Mouse (Mus musculus) T-cell, adult 2 months (primary cell): ENCODE results near the gene Srrm1.

ENCODE experiments used
- DNase-seq: peaks from one replicate; pipeline ENCODE4 v3.0.0; 2022; ENCODE audit warnings: low spot score

The Srrm1 gene

DNA sequence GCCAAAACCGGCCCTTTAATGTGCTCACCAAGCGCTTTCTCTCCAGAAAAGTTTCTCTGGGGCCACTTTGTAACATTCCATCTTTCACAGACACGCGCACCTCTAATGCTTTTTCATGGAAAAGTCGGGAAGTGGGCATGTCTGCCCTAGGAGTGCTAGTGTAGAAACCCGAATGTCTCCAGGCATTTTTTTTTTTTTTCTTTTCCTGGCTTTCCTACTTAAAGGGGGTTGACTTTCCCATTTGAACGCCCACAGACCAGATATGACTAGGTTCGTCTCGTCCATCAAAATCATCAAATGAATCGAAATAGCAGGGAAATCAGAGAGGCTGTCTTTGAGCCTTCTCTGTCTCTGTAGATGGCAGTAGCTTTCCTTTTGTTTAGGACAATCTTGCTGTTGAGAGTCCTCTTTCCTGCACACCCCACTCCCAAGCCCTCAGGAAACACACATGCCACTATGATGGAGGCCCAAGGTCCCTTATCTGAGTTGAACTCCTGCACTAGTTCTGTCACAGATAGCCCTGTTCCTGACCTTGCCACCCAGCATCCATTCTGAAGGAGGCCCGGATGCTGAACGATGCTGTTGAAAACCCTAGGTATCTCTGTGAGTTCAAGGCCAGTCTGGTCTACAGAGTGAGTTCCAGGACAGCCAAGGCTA is 801 bp upstream of the Srrm1 start:
- peak; percentile 26 for DNase-seq

DNA sequence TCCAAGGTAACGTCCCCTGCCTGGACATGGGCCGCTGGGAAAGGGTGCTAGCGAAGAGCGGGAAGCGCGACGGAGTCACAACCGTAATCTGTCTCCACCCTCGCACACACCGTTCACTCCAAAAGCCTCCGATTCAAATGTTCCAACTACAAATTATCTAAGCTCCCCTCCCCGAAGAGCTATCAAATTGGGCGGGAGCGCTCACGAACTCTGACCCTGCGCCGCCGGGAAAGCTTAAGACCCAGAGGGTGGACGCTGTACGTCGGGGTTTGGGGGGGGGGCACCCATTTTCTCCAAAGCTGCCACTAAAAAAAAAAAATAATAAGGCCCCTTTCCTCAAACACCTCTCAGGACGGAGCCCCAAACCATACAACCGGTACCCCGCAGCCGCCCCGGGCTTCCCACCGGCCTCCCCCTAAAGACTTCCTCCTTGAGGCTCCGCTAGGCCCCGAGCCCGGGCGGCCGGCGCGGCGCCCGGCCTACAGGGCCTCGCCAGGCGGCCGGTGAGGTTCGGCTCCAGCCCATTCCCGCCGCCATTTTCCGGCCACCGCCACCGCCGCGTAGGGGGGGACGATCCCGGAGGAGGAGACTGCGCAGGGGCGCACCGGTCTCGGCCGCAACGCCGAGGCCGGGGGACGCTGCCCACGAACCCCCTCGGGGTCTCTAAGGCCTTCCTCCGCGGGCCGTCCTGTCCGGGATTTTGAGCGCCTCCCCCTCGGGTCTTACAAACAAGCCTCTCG is 625 bp downstream of the Srrm1 start:
- no peak for DNase-seq

GRCm38 (mm10) chr4:135337376-135337942 is 15.7 kb downstream of the Srrm1 start:
- DNase-seq, result no peak

DNA sequence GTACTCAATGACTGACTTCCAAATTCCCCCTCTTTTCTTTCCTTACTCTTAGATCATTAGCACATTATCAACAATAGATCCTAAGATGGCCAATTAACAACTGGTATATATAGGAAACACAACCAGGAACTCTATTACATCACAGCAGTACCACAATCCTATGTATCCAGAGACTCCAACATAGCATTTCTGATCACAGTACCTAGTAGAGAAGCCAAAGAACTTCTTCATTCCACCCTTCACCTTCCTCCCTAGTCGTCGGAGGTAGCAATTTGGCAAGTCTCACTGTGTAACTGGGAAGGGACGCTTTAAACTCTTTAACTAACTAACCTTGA is 17.1 kb downstream of the Srrm1 start:
- DNase-seq, result no peak

- no peak for DNase-seq
These were observed 17.6 kb downstream of the Srrm1 start for GRCm38 (mm10) chr4:135335327-135336022.

DNA sequence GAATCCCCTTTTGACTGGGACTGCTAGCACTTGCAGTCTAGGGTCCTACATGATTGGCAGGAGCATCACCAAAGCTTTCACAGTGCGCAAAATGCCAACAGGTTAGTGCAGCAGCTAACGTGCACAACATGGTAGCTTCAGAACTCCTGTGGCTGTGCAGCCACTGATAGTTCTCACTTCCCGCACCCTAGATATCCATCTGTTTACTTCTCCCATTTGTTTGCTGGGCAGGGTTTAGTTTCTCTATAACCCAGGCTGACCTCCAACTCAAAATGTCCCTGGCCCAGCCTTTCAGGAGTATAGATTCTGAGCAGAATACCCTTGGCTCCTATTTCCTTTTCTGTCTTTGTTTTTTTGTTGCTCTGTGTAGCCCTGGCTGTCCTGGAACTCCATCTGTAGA is 26.7 kb downstream of the Srrm1 start:
- no peak for DNase-seq

DNA sequence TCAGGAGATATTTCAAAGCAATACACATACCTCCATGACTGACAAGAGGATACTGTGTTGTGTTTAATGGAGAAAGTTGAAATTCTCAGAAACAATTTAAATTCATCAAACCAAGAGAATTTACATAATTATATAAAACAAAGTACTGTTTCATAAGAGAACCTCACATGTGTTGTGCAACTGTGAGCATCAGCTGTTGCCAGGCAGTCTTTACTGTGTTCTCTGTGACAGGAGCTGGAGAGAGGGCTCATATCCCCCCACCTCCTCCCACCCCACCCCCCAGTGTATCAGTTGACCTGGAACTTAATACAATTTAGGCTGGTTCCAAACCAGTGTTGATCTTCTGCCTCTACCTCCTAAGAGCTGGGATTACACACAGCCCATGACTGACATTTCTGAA is 27.1 kb downstream of the Srrm1 start:
- no peak for DNase-seq

DNA sequence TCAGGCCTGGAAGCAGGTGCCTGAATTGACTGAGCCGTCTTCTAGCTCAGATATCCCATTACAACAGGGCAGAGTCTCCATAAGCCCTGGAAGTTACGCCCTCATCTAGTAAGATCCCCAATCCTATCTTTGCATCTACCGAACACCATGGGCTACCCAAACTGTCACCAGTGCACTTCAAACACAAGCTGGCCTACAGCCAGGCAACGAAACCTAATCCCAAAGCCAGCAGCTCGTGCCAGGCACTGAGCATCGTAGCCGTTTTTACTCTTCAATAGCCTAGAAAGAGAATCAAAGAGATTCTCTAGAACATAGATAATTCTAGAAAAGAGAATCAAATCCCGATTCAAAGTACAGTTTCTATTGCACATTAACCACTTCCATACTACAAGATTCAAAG is 30.1 kb downstream of the Srrm1 start:
- no peak for DNase-seq

GRCm38 (mm10) chr4:135317966-135318365 is 35.2 kb downstream of the Srrm1 start:
- peak; percentile 60 for DNase-seq

DNA sequence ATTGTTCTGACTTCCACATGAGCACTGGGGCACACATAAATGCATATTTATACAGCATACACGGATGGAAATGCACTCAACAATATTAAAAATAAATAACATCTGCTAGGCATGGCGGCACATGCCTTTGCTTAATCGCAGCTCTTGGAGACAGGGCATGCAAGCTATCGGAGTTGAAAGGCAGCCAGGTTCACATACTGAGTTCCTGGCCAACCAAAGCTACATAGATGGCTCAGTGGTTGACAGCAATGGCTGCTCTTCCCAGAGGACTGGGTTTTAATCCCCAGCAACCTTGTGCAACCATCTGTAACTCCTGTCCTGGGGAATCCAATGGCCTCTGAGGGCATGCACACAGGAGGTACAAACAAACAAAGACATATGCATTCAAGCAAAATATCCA is 35.6 kb downstream of the Srrm1 start:
- DNase-seq, result no peak

DNA sequence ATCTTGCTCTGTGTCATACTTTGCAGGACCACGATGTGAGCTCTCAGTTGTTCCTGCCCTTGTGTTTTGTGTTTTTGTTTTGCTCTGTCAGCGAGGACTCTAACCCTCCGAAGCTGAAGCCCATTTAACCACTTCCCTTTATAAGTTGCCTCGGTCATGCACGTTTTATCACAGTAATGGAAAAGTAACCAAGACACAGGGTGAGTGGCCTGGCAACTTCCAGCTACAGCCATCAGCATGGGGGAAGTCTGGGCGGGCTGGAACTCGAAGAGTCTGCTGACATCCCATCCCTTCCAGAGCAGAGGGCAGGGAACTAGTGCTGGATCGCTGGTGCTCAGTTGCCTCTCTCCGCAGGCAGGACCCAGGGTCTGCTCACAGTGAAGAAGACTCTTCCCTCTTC is 37.8 kb downstream of the Srrm1 start:
- DNase-seq, result no peak

GRCm38 (mm10) chr4:135314419-135314832 is 38.7 kb downstream of the Srrm1 start:
- DNase-seq, result no peak

DNA sequence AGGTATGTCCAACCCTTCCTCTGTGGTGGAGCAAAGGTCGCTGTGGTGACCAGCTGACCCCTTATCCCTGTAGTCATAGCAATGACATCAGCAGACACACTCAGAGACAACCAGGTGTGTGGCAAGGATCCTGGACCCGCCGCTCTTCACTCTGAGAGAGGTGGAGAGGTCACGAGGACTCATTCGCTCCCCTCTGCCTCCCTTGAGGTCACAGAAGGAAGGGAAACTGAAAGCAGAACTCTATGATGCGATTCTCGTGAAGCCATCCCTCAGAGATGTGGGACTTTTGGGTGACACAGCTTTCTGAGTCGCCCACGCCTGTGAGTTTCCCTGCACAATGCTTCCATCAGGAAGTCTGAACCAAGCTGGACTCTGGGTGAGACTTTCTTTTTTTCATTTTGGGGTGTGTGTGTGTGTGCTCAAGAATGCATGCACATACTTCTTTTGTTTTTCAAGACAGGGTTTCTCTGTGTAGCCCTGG is 39.3 kb downstream of the Srrm1 start:
- DNase-seq, result peak; percentile 66

- DNase-seq, result no peak
These were observed 39.9 kb downstream of the Srrm1 start for GRCm38 (mm10) chr4:135313111-135313691.

- DNase-seq, result no peak
These were observed 40.4 kb downstream of the Srrm1 start for GRCm38 (mm10) chr4:135312706-135313105.

DNA sequence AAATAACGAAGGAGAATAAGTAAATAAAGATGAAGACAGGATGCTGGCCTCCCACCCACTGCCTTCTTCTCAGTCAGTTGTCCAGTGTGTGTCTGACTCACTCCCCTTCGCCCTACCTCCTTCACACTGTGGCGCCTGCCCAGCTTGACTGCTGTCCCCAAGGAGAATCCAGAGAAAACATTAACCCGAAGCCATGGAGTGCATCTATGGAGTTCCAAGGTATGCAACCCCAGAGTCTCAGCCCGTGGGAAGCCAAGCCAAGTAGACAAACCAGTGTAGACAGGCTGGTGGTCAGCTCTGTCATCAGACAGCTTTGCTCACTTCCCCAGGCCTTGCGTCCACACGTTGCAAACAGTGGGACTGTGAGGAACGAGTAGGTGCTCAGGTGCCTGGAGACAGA is 42.8 kb downstream of the Srrm1 start:
- no peak for DNase-seq

GRCm38 (mm10) chr4:135309726-135310125 is 43.4 kb downstream of the Srrm1 start:
- no peak for DNase-seq

GRCm38 (mm10) chr4:135309112-135309659 is 43.9 kb downstream of the Srrm1 start:
- no peak for DNase-seq

GRCm38 (mm10) chr4:135306971-135307632 is 46.0 kb downstream of the Srrm1 start:
- DNase-seq, result no peak

GRCm38 (mm10) chr4:135306533-135306932 is 46.6 kb downstream of the Srrm1 start:
- DNase-seq, result no peak

DNA sequence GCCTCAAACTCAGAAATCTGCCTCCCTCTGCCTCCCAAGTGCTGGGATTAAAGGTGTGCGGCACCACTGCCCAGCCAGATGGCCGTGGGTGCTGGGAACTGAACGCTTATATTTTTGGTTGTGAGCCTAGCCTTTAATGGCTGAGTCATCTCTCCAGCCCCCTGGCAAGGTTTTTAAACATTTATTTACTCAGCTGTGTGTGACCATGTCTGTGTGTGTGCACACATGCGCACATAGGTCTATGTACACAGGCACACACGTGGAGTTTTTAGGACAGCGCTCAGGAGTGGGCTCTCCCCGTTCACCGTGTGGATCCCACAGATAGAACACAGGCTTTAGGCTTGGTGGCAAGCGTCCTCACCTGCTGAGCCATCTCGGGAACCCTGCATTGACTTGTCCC is 50.9 kb downstream of the Srrm1 start:
- no peak for DNase-seq

GRCm38 (mm10) chr4:135301166-135301565 is 52.0 kb downstream of the Srrm1 start:
- no peak for DNase-seq
